Mouse (Mus musculus) gonadal fat pad, adult 2 months (tissue): Measurements from ENCODE around the gene Cd40lg. TPM values are rescaled to one million over a fixed set of nuclear protein-coding genes. Genes with fewer than 3 reads are reported as not detected.

Source experiments
- DNase-seq: peaks from one replicate; pipeline ENCODE4 v3.0.0-alpha.2; 2012; ENCODE audit warnings: low read depth
- polyA plus RNA-seq: library from polyadenylated mRNA; depleted of rRNA; stranded (reverse); fragments of >200 nt; gene quantifications from 2 replicates; pipeline ENCODE4 v1.2.3, GENCODE M21; 2012; rRNA removed

Cd40lg gene
- polyA plus RNA-seq, 1 experiment: not detected

DNA sequence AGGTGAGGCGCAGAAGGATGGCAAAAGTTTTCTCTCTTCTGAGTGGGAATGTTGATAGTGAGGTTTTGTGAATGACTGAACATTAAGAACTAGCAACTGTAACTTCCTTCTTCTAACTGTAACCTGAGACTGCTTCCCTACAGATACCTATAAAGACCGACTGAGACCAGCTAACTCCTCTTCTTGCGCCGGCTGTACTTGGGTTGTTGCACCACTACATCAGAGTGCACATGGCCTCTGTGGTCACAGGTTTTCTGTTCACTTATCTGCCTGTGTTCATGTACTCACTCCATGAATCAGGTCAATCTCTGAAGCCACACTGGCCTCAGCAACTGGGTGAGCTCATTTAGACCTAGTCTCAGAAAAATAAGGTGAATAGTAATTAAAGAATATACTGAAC, 51.6 kb downstream of the Cd40lg start:
- no peak for DNase-seq

Other genes starting within 250 kb of the Cd40lg start
- gene Brs3, start 169.1 kb upstream of the Cd40lg start, polyA plus RNA-seq: not detected in 2 replicates
- 21.9 and 27.2 TPM in 2 replicates for gene Htatsf1, start 158.6 kb upstream of the Cd40lg start, polyA plus RNA-seq
- not detected in 2 replicates for gene Vgll1, start 124.0 kb upstream of the Cd40lg start, polyA plus RNA-seq
- 10.8 and 14.2 TPM in 2 replicates for gene Arhgef6, start 126.6 kb downstream of the Cd40lg start, polyA plus RNA-seq
- 16.1 and 18.2 TPM in 2 replicates for gene Rbmx, start 180.9 kb downstream of the Cd40lg start, polyA plus RNA-seq
- gene Gm364, start 197.0 kb downstream of the Cd40lg start, polyA plus RNA-seq: not detected in 2 replicates